Mouse (Mus musculus) cerebellum, adult 2 months (tissue): ENCODE results near the gene Rbl2. TPM values are rescaled to one million over a fixed set of nuclear protein-coding genes. Genes with fewer than 3 reads are reported as not detected.
A peak's percentile ranks its signal among the peaks of the same experiment; 100 is the strongest.

Experiments
- DNase-seq, 2 experiments: peaks; one replicate each; pipeline ENCODE4 v3.0.0; 2021
- H3K27ac ChIP-seq: fragments of 200-500 bp; 2 replicates; pipeline ENCODE4 v1.5.1; 2012; ENCODE audit warnings: low read length, control low read depth, inconsistent platforms; ENCODE audit not compliant: insufficient read depth
- H3K27me3 ChIP-seq: fragments of 200-500 bp; 2 replicates; pipeline ENCODE4 v1.6.1; 2012; ENCODE audit warnings: inconsistent platforms, mild to moderate bottlenecking, low read length, moderate library complexity; ENCODE audit not compliant: control insufficient read depth, insufficient read depth
- H3K4me1 ChIP-seq: fragments of 200-500 bp; 2 replicates; pipeline ENCODE4 v1.6.1; 2011; ENCODE audit warnings: low read length; ENCODE audit not compliant: control insufficient read depth, insufficient read depth
- H3K4me3 ChIP-seq: fragments of 200-500 bp; replicated peaks from 2 replicates; pipeline ENCODE3; 2011; ENCODE audit warnings: mild to moderate bottlenecking, low read depth, low read length, control low read depth; ENCODE audit not compliant: insufficient read depth
- CTCF ChIP-seq: fragments of 200-500 bp; IDR thresholded peaks from 2 replicates; pipeline ENCODE4 v1.5.1; 2011; ENCODE audit warnings: low read depth, mild to moderate bottlenecking, control low read depth, low read length, moderate library complexity, borderline replicate concordance; ENCODE audit not compliant: insufficient read depth
- POLR2A ChIP-seq: fragments of 200-500 bp; IDR thresholded peaks from 2 replicates; pipeline ENCODE4 v1.6.1; 2011; ENCODE audit warnings: low read length, control low read depth, borderline replicate concordance; ENCODE audit not compliant: insufficient read depth
- WGBS: fragments of 180-500 bp; shearing (Covaris S2); methylation state at CpG from one replicate; pipeline ENCODE4 v1.1.7; 2018; 5-methylcytosine and 5-hydroxymethylcytosine counted together
- polyA plus RNA-seq: library from polyadenylated mRNA; depleted of rRNA; stranded (reverse); fragments of >200 nt; gene quantifications from 2 replicates; pipeline ENCODE4 v1.2.3, GENCODE M21; 2012

The Rbl2 gene
- polyA plus RNA-seq, 1 experiment: 39.5 TPM

DNA sequence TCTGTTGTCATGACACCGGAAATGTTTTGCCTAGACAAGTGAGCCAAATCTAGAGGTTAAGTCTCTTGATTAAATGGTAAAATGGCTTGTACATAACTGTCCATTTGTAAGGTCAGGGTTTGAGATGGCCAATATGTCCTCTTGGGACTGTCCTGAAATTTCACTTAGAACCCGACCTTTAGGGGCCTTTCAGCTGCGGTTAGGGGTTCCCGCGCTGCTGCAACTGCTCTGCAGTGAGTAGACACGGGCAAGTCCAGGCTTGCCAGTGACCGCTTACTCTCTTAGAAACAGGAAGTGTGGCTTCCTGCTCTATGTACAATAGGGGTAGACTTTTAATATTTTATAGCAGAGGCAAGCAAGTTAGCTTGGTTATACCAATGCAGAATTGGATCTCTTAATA lies 12.1 kb downstream of the Rbl2 start:
- H3K27me3 ChIP-seq: no peaks in the 10 kb centered on the region
- WGBS: 89% methylated on average over 7 of the region's 7 CpGs
- no peak overlapping the region for H3K4me3 ChIP-seq
- no peak for DNase-seq
- no peak overlapping the region for H3K27ac ChIP-seq
- no peak for TF ChIP-seq CTCF
- no peak for TF ChIP-seq POLR2A
- H3K4me1 ChIP-seq: no peaks in the 10 kb centered on the region

DNA sequence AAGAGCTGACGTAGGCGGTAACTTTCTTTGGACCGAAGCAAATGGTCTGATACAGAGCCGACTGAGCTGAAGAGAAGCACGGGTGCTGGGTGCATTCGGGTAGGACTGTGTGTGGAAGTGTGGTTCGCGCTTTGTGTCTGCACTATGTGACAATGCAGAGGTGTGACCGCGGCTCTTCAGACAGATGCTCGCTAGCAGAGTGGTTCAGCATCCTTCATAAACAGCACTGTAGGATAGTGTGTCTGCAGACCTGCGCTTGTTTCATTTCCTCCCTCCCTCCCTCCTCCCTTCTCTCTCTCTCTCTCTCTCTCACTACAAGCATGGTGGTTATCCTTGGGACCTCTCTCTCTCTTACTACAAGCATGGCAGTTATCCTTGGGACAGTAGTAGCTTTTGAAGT lies 12.6 kb downstream of the Rbl2 start:
- 94% methylated on average over 12 of the region's 12 CpGs for WGBS
- no peak for TF ChIP-seq CTCF
- no peak for TF ChIP-seq POLR2A
- no peaks in the 10 kb centered on the region for H3K4me1 ChIP-seq
- H3K27me3 ChIP-seq: no peaks in the 10 kb centered on the region
- no peak overlapping the region for H3K27ac ChIP-seq
- H3K4me3 ChIP-seq: no peak overlapping the region
- DNase-seq: no peak

DNA sequence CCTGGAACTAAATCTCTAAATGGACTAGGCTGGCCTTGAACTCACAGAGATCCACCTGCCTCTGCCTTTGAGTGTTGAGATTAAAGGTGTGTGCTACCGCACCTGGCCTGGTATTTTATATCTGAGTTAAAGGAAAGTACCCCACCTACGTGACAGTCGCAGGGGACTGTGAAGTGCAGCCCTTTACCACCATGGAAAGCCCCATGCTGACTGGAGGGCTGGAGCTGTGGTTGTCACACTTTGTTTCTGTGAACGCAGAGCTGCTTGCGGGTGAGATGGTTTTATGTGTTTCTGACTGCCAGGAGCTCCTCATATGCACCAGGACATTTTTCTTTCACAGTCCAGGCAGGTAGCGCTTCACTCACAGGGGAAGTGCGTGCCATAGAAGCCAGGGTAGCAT lies 18.6 kb downstream of the Rbl2 start:
- Histone ChIP-seq H3K27ac (no peak overlapping the region), H3K27me3 (no peaks in the 10 kb centered on the region), H3K4me1 (no peaks in the 10 kb centered on the region), H3K4me3 (no peak overlapping the region)
- WGBS: 94% methylated on average over 7 of the region's 7 CpGs
- no peak for DNase-seq
- TF ChIP-seq CTCF (no peak), POLR2A (no peak)

DNA sequence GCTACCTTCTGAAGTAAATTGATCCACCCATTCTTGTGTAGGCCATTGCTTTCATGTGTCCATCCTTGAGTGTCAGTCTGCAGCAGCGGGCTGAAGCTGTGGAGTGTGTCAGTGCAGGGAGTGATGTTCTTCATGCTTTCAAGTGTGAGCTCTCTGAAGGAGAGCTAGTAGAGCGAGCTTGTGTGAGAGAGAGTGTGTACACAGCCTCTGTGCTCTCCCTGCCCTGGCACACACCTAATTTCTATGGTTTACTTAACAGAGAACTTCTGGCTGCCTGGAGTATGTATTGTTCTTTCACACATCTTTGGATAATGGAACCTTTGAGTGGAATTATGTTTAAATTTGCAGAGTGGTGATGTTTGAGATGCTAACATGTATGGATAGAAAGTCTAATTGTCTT lies 19.7 kb downstream of the Rbl2 start:
- no peak for DNase-seq
- Histone ChIP-seq H3K4me3 (no peak overlapping the region), H3K4me1 (no peaks in the 10 kb centered on the region), H3K27me3 (no peaks in the 10 kb centered on the region), H3K27ac (no peak overlapping the region)
- 94% methylated on average over 2 of the region's 2 CpGs for WGBS
- TF ChIP-seq POLR2A (no peak), CTCF (no peak)

- no peak for TF ChIP-seq POLR2A
- no peaks in the 10 kb centered on the region for H3K4me1 ChIP-seq
Observed at GRCm38 (mm10) chr8:91094135-91094534, 24.3 kb downstream of the Rbl2 start.

DNA sequence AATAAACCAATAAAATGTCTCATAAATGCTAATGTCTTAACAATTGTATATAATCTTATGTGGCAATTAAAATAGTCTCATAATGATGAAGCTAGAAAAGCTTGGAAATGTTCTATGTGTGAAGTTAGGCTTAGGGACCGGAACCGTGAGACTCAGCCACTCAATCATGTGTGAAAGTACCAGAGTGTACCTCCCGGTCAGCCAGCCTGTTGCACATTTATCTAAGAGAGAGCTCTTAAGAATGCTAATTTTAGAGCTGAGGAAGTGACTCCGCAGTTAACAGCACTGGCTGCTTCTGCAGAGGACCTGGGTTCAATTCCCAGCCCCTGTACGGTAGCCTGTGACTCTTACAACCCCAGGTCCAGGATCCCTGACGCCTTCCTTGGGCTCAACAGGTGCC lies 28.2 kb downstream of the Rbl2 start:
- Histone ChIP-seq H3K4me1 (no peaks in the 10 kb centered on the region), H3K4me3 (no peak overlapping the region), H3K27ac (no peak overlapping the region), H3K27me3 (no peaks in the 10 kb centered on the region)
- DNase-seq: no peak
- TF ChIP-seq CTCF: no peak
- no peak for TF ChIP-seq POLR2A
- 91% methylated on average over 6 of the region's 6 CpGs for WGBS

More at GRCm38 (mm10) chr8:91094135-91094534, 24.3 kb downstream of the Rbl2 start:
- H3K4me3 ChIP-seq: no peak overlapping the region
- WGBS: 93% methylated on average over 5 of the region's 5 CpGs
- no peaks in the 10 kb centered on the region for H3K27me3 ChIP-seq
- DNase-seq: no peak
- H3K27ac ChIP-seq: no peak overlapping the region

DNA sequence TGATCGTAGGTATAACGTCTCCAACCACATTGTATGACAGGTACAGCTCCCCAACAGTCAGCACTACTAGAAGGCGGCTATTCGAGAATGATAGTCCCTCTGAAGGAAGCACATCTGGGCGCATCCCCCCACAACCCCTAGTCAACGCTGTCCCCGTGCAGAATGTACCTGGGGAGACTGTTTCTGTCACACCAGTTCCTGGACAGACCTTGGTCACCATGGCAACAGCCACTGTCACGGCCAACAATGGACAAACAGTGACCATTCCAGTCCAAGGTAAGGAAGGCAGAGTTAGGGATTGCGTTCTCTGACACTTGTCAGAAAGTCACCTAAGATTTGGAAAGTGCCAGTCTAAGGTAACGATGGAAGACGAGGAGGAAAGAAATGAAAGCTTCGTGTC lies 36.4 kb downstream of the Rbl2 start:
- 88% methylated on average over 12 of the region's 12 CpGs for WGBS
- no peaks in the 10 kb centered on the region for H3K4me1 ChIP-seq
- no peaks in the 10 kb centered on the region for H3K27me3 ChIP-seq
- no peak overlapping the region for H3K4me3 ChIP-seq
- DNase-seq: no peak
- H3K27ac ChIP-seq: no peak overlapping the region
- TF ChIP-seq CTCF (no peak), POLR2A (no peak)

DNA sequence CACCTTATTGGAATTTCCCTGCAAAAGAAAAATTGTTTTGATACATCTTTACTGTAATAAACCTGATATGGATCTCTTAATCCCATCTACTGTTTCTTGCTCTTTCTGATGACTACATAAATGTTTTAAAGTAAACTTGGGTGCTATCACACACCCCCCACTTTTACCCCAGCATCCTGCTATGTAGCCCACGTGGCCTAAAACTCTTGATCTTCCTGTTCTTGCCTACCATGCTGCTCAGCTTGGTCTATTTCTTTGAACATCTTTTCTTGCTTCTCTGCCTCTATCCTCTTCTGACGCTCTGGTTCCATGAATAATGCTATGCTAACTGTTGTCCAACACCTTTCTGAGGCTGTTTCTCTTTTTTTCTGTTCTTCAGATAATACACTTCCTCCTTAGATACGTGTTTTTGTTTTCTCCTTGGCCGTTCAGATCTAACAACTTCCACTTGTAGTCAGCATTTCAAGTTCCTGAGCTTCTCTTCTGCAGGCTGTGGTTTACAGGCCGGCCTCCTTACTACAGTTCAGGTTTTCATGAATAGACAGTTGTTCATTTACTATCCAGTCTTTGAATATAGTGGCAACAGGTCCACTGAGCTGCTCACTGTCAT lies 42.1 kb downstream of the Rbl2 start:
- no peak overlapping the region for H3K27ac ChIP-seq
- no peak for DNase-seq
- no peaks in the 10 kb centered on the region for H3K4me1 ChIP-seq
- WGBS: 91% methylated on average over 5 of the region's 5 CpGs
- H3K27me3 ChIP-seq: no peaks in the 10 kb centered on the region
- no peak for TF ChIP-seq POLR2A
- no peak for TF ChIP-seq CTCF
- no peak overlapping the region for H3K4me3 ChIP-seq

DNA sequence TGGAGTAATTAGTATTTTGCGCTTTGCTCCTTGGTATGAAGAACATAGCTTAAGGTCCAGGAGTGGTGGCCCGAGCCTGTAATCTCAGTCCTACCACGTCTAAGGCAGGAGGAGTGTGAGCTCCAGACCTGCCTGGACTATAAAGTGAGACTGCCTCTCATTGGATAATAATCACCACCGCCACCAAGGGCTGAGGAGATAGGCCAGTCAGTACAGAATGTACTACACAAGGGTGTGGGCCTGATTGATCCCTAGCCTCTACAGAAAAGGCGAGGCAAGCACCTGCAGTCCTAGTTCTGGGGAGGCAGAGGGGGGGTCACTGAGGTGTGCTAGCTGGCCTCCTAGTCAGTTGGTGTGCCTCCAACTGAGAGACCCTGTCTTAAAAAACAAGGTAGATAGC lies 44.6 kb downstream of the Rbl2 start:
- WGBS: 89% methylated on average over 5 of the region's 5 CpGs
- no peaks in the 10 kb centered on the region for H3K27me3 ChIP-seq

More for the DNA sequence above, 44.6 kb downstream of the Rbl2 start:
- 0 out of 2 replicates have a peak overlapping the region, but pooled peaks have one; percentile 23 for H3K27ac ChIP-seq
- H3K4me1 ChIP-seq: no peaks in the 10 kb centered on the region
- no peak overlapping the region for H3K4me3 ChIP-seq
- TF ChIP-seq POLR2A: no peak
- TF ChIP-seq CTCF: no peak
- no peak for DNase-seq
